ENCODE assay signal across 28 mouse cellular contexts in genomic region chr5:52296303-52296702, GRCm38 (mm10).
"Had no signal": no experiment of that assay in that cellular context is flagged by ENCODE, and none has a peak within 500 bp of the region (broad histone marks: within the 10 kb centered on the region; RNA-seq: fewer than 3 reads in every experiment).

No protein-coding gene starts in this region.

- H3K4me3 ChIP-seq: gastrocnemius, adult 2 months; heart, adult 2 months; heart, embryonic 13.5 days; heart, embryonic 15.5 days; hindbrain, embryonic 10.5 days; hindbrain, embryonic 12.5 days; left cerebral cortex, adult 2 months; limb, embryonic 10.5 days; limb, embryonic 12.5 days; liver, embryonic 13.5 days; liver, embryonic 15.5 days had no signal

- H3K9me3 ChIP-seq: heart, embryonic 13.5 days; heart, embryonic 15.5 days; hindbrain, embryonic 10.5 days; hindbrain, embryonic 12.5 days; limb, embryonic 10.5 days; limb, embryonic 12.5 days; liver, embryonic 13.5 days; liver, embryonic 15.5 days had no signal

- H3K36me3 ChIP-seq: heart, embryonic 13.5 days; heart, embryonic 15.5 days; hindbrain, embryonic 10.5 days; hindbrain, embryonic 12.5 days; limb, embryonic 10.5 days; limb, embryonic 12.5 days; liver, embryonic 13.5 days; liver, embryonic 15.5 days had no signal

- H3K27ac ChIP-seq: gastrocnemius, adult 2 months; heart, adult 2 months; heart, embryonic 13.5 days; heart, embryonic 15.5 days; hindbrain, embryonic 10.5 days; hindbrain, embryonic 12.5 days; hindbrain, embryonic 14.5 days; kidney, postnatal 0 days; left cerebral cortex, adult 2 months; limb, embryonic 10.5 days; limb, embryonic 12.5 days; liver, embryonic 13.5 days; liver, embryonic 15.5 days had no signal

- H3K4me1 ChIP-seq: hindbrain, embryonic 10.5 days; hindbrain, embryonic 12.5 days; limb, embryonic 10.5 days; limb, embryonic 12.5 days; liver, embryonic 13.5 days; liver, embryonic 15.5 days had no signal

- ATAC-seq: hindbrain, embryonic 16.5 days; inflammation-experienced regulatory T-cells, adult 6 months; liver, postnatal 0 days had no signal

- DNase-seq: gastrocnemius, adult 2 months; gastrocnemius, postnatal 10 days; gastrocnemius, postnatal 25 days; heart, adult 2 months; heart, postnatal 14 days; heart, postnatal 36 days; kidney, adult 11 months; kidney, adult 8-10 months; kidney, postnatal 14 days; kidney, postnatal 36 days; layer of hippocampus, adult 9-11 months; liver; liver, embryonic 13.5 days; liver, postnatal 0 days had no signal

- H3K9ac ChIP-seq: heart, embryonic 13.5 days; heart, embryonic 15.5 days; hindbrain, embryonic 12.5 days; hindbrain, embryonic 14.5 days; limb, embryonic 12.5 days; liver, embryonic 13.5 days; liver, embryonic 15.5 days; liver, postnatal 0 days had no signal

- H3K27me3 ChIP-seq: heart, embryonic 13.5 days; heart, embryonic 15.5 days; hindbrain, embryonic 12.5 days; limb, embryonic 12.5 days; liver, embryonic 13.5 days; liver, embryonic 15.5 days had no signal

- H3K4me2 ChIP-seq: heart, embryonic 11.5 days; heart, embryonic 13.5 days; heart, embryonic 15.5 days; hindbrain, embryonic 12.5 days; hindbrain, embryonic 14.5 days; limb, embryonic 12.5 days; liver, embryonic 11.5 days; liver, embryonic 13.5 days; liver, embryonic 15.5 days had no signal
